Comparison of ENCODE assay signal across 9 mouse cellular contexts in genomic region chr2:131416482-131416881, GRCm38 (mm10).
DNase-seq lines count a peak whose midpoint lies in the region; ATAC-seq and TF ChIP-seq lines count a peak whose summit lies in the region.
"Had no signal": no experiment of that assay in that cellular context is flagged by ENCODE, and none has a peak within 500 bp of the region (broad histone marks: within the 10 kb centered on the region; RNA-seq: fewer than 3 reads in every experiment).

No protein-coding gene starts in this region.

- no peak overlapping the region for H3K9ac ChIP-seq in intestine, embryonic 14.5 days (ENCODE audit: low read length)
- no peak overlapping the region for H3K9ac ChIP-seq in midbrain, postnatal 0 days (replicated peaks; ENCODE audit: low read length, poor library complexity, severe bottlenecking)

- no peaks in the 10 kb centered on the region for H3K36me3 ChIP-seq in intestine, embryonic 14.5 days (ENCODE audit: control insufficient read depth, insufficient read depth, low read length)
- no peaks in the 10 kb centered on the region for H3K36me3 ChIP-seq in midbrain, postnatal 0 days (ENCODE audit: insufficient read depth, low read length)

- 29% methylated on average over 6 of the region's 6 CpGs for WGBS in intestine, embryonic 14.5 days
- 45% methylated on average over 6 of the region's 6 CpGs for WGBS in midbrain, postnatal 0 days

- no peaks in the 10 kb centered on the region for H3K27me3 ChIP-seq in intestine, embryonic 14.5 days (replicated peaks; ENCODE audit: control insufficient read depth, insufficient read depth, low read length)
- no peaks in the 10 kb centered on the region for H3K27me3 ChIP-seq in midbrain, postnatal 0 days (ENCODE audit: insufficient read depth, low read length)

- intact Hi-C loops in left cerebral cortex, adult 2 months (cut with DNase I): loop anchor here (2.0 to 5.0 kb wide), 2 partner anchors 66 to 129 kb away; no protein-coding TSS in a partner anchor

- H3K9me3 ChIP-seq in intestine, embryonic 14.5 days (ENCODE audit: control insufficient read depth, low read length): no peaks in the 10 kb centered on the region
- no peaks in the 10 kb centered on the region for H3K9me3 ChIP-seq in midbrain, postnatal 0 days (ENCODE audit: low read length)

- H3K4me1 ChIP-seq in intestine, embryonic 14.5 days (replicated peaks; ENCODE audit: control insufficient read depth, insufficient read depth, low read length): no peaks in the 10 kb centered on the region
- no peaks in the 10 kb centered on the region for H3K4me1 ChIP-seq in midbrain, postnatal 0 days (ENCODE audit: insufficient read depth, low read length)

- TF ChIP-seq CTCF in left cerebral cortex, adult 2 months (IDR thresholded peaks at IDR 0.05): peak; percentile 91
- TF ChIP-seq CTCF in midbrain, postnatal 0 days (IDR thresholded peaks at IDR 0.05): peak; percentile 75

- peak; percentile 43 to 44 for DNase-seq in urinary bladder, adult 18-20 months (ENCODE audit: low spot score in 2 of 2)
- no peak for DNase-seq in urinary bladder, adult 2 months (ENCODE audit: low spot score)
- peak; percentile 20 for DNase-seq in cerebellum, adult 11-12 months
- peak; percentile 63 for DNase-seq in intestine, embryonic 14.5 days (ENCODE audit: low spot score)
- peak; percentile 59 to 76 for DNase-seq in left cerebral cortex, adult 2 months (ENCODE audit: extremely low spot score in 1 of 2, low spot score in 2 of 2)
- DNase-seq in midbrain, postnatal 0 days (ENCODE audit: low spot score): peak; percentile 68
- DNase-seq in thymus, postnatal 10 days (ENCODE audit: low spot score in 2 of 2): peak; percentile 24 to 65

- H3K4me2 ChIP-seq in intestine, embryonic 14.5 days (ENCODE audit: low read length): no peak overlapping the region
- no peak overlapping the region for H3K4me2 ChIP-seq in midbrain, postnatal 0 days (ENCODE audit: low read depth, low read length, poor library complexity, severe bottlenecking)

- peak; percentile 96 for ATAC-seq in frontal cortex, adult (ENCODE audit: low TSS enrichment)
- ATAC-seq in intestine, embryonic 14.5 days (replicated peaks; ENCODE audit: low FRiP score, low TSS enrichment, low read depth): no peak
- ATAC-seq in midbrain, postnatal 0 days (ENCODE audit: low FRiP score): no peak

- H3K27ac ChIP-seq in intestine, embryonic 14.5 days (ENCODE audit: low read depth): no peak overlapping the region
- H3K27ac ChIP-seq in left cerebral cortex, adult 2 months: no peak overlapping the region
- no peak overlapping the region for H3K27ac ChIP-seq in midbrain, postnatal 0 days (ENCODE audit: low read depth, low read length)

- no peak overlapping the region for H3K4me3 ChIP-seq in intestine, embryonic 14.5 days (ENCODE audit: low read depth, low read length)
- H3K4me3 ChIP-seq in left cerebral cortex, adult 2 months: no peak overlapping the region
- H3K4me3 ChIP-seq in midbrain, postnatal 0 days (ENCODE audit: low read depth, low read length): no peak overlapping the region
- H3K4me3 ChIP-seq: erythroblast, embryonic 14.5 days had no signal
